Mouse (Mus musculus): ENCODE measurements around the gene Tmprss15.

Tmprss15 gene

GRCm38 (mm10) chr16:79090997-79091396, at the start of gene Tmprss15:
Tmprss15 (minus strand) TSS chr16:79091097.
- DNase-seq (ENCODE audit: low read depth, low spot score), result no peak

- DNase-seq (ENCODE audit: low read depth, low spot score), result no peak
Measured at GRCm38 (mm10) chr16:79114879-79115278, 24.0 kb upstream of the Tmprss15 start.

GRCm38 (mm10) chr16:79109516-79109915, 18.6 kb upstream of the Tmprss15 start:
- no peak for DNase-seq (ENCODE audit: low read depth, low spot score)

GRCm38 (mm10) chr16:79108969-79109368, 18.1 kb upstream of the Tmprss15 start:
- peak; percentile 18 for DNase-seq (ENCODE audit: low read depth, low spot score)

- DNase-seq (ENCODE audit: low read depth, low spot score), result no peak
Measured at GRCm38 (mm10) chr16:79100325-79100724, 9.4 kb upstream of the Tmprss15 start.

- no peak for DNase-seq (ENCODE audit: low read depth, low spot score)
Measured at GRCm38 (mm10) chr16:79098321-79098720, 7.4 kb upstream of the Tmprss15 start.

- DNase-seq (ENCODE audit: low read depth, low spot score), result no peak
Measured at GRCm38 (mm10) chr16:79086550-79086949, 4.3 kb downstream of the Tmprss15 start.

- DNase-seq (ENCODE audit: low read depth, low spot score), result peak; percentile 3
Measured at GRCm38 (mm10) chr16:79063848-79064247, 27.0 kb downstream of the Tmprss15 start.

- peak; percentile 47 for DNase-seq (ENCODE audit: low read depth, low spot score)
Measured at GRCm38 (mm10) chr16:79058775-79059558, 31.9 kb downstream of the Tmprss15 start.

- no peak for DNase-seq (ENCODE audit: low read depth, low spot score)
Measured at GRCm38 (mm10) chr16:79032593-79032992, 58.3 kb downstream of the Tmprss15 start.

GRCm38 (mm10) chr16:79002812-79003211, 88.1 kb downstream of the Tmprss15 start:
- DNase-seq (ENCODE audit: low read depth, low spot score), result no peak

GRCm38 (mm10) chr16:79001679-79002078, 89.2 kb downstream of the Tmprss15 start:
- DNase-seq (ENCODE audit: low read depth, low spot score), result no peak

- no peak for DNase-seq (ENCODE audit: low read depth, low spot score)
Measured at GRCm38 (mm10) chr16:78976384-78976783, 114.5 kb downstream of the Tmprss15 start.

GRCm38 (mm10) chr16:78974099-78974498, 116.8 kb downstream of the Tmprss15 start:
- no peak for DNase-seq (ENCODE audit: low read depth, low spot score)

- DNase-seq (ENCODE audit: low read depth, low spot score), result peak; percentile 49
Measured at GRCm38 (mm10) chr16:78969091-78969731, 121.7 kb downstream of the Tmprss15 start.

- no peak for DNase-seq (ENCODE audit: low read depth, low spot score)
Measured at GRCm38 (mm10) chr16:78957434-78957833, 133.5 kb downstream of the Tmprss15 start.

- peak; percentile 41 for DNase-seq (ENCODE audit: low read depth, low spot score)
Measured at GRCm38 (mm10) chr16:78950359-78950758, 140.5 kb downstream of the Tmprss15 start.

- DNase-seq (ENCODE audit: low read depth, low spot score), result no peak
Measured at GRCm38 (mm10) chr16:78937755-78938154, 153.1 kb downstream of the Tmprss15 start.

- DNase-seq (ENCODE audit: low read depth, low spot score), result no peak
Measured at GRCm38 (mm10) chr16:78934298-78934697, 156.6 kb downstream of the Tmprss15 start.

- DNase-seq (ENCODE audit: low read depth, low spot score), result peak; percentile 6
Measured at GRCm38 (mm10) chr16:78931287-78932025, 159.4 kb downstream of the Tmprss15 start.

- peak; percentile 24 for DNase-seq (ENCODE audit: low read depth, low spot score)
Measured at GRCm38 (mm10) chr16:78930382-78931286, 160.3 kb downstream of the Tmprss15 start, which contains the start of gene Chodl. Chodl (plus strand) TSS chr16:78930948.
